Mouse (Mus musculus) erythroblast, embryonic 14.5 days (primary cell): Measurements from ENCODE around the gene Gadd45b.

Experiments
- GATA1 ChIP-seq: IDR thresholded peaks from 2 replicates; pipeline ENCODE4 v1.6.1; 2012; ENCODE audit warnings: low read length, inconsistent platforms, mixed read lengths
- TAL1 ChIP-seq: IDR thresholded peaks from 3 replicates; pipeline ENCODE4 v1.6.1; 2012; ENCODE audit warnings: low read length, inconsistent platforms, mixed read lengths

DNA sequence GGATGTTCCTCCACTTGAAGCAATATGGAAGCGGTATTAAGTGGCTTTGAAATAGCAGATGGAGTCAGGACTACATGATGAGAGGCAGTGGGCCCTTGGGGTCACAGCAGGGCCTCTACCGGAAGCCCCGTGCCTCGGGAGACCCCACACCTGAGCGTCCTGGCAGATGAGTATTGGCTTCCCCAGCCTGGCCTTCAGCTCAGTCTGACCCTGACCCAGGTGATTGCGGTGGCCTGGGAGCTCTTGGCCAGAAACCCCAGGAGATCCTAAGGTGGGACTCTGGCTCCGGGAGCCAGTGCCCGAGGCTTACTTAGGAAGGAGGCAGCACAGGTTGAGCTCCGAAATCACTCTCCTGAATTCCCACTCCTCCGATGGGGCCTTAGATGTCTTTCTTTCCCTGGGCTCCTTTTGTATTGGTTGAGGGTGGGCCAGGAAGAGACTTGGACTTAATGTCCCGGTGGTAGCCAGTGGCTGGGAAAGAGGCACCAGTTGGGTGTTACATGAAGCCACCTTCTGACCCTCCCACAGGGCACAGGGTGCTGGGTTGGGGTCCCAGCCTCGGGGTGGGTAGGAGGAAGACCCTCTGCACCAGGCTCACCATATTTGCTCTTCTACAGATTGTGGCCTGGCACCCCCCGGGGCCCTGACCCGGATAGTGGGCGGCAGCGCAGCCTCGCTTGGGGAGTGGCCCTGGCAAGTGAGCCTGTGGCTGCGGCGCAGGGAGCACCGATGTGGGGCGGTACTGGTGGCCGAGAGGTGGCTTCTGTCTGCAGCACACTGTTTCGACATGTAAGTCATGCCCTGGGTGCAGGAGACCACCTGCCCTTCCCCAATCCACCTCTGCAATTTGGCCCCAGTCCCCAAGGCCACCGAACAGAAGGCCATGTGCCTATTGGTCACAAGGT is 33.0 kb upstream of the Gadd45b start:
- TF ChIP-seq GATA1 (no peak), TAL1 (no peak)
